Mouse (Mus musculus) MEL (cell line): ENCODE results near the gene Dnah6. TPM values are rescaled to one million over a fixed set of nuclear protein-coding genes. Genes with fewer than 3 reads are reported as not detected.

Source experiments
- DNase-seq: peaks from one replicate; pipeline ENCODE4 v3.0.0; 2011; ENCODE audit warnings: low read depth, low spot score
- H3K27ac ChIP-seq: 2 replicates; pipeline ENCODE4 v1.5.1; 2012; ENCODE audit warnings: low read depth, mild to moderate bottlenecking, control low read depth, low read length, moderate library complexity; ENCODE audit not compliant: control insufficient read depth
- H3K27me3 ChIP-seq, 2 experiments: fragments of 150-350 bp in 1 of 2; sonication (generic) in 1 of 2; 2 replicates each; pipeline ENCODE4 v1.6.1; 2012; ENCODE audit warnings: low read length in 2 of 2, mild to moderate bottlenecking in 2 of 2, improper control_type of control experiment in 1 of 2, moderate library complexity in 1 of 2; ENCODE audit not compliant: insufficient read depth in 2 of 2, control insufficient read depth in 1 of 2
- H3K36me3 ChIP-seq, 2 experiments: 2 replicates each; pipeline ENCODE4 v1.6.1; 2012 to 2014; ENCODE audit warnings: low read length in 2 of 2, improper control_type of control experiment in 1 of 2, inconsistent platforms in 1 of 2, mild to moderate bottlenecking in 1 of 2; ENCODE audit not compliant: insufficient read depth in 2 of 2, control insufficient read depth in 1 of 2
- H3K4me1 ChIP-seq, 2 experiments: fragments of 150-350 bp in 1 of 2; sonication (generic) in 1 of 2; 2 replicates each; pipeline ENCODE4 v1.6.1; 2012; ENCODE audit warnings: low read length in 2 of 2, improper control_type of control experiment in 1 of 2, mild to moderate bottlenecking in 1 of 2; ENCODE audit not compliant: insufficient read depth in 2 of 2, control insufficient read depth in 1 of 2
- H3K4me3 ChIP-seq, 2 experiments: fragments of 150-350 bp in 1 of 2; sonication (generic) in 1 of 2; 2 replicates each; pipeline ENCODE4 v1.5.1; 2012; ENCODE audit warnings: low read depth in 2 of 2, low read length in 2 of 2, mild to moderate bottlenecking in 2 of 2, moderate library complexity in 2 of 2, control low read depth in 1 of 2, improper control_type of control experiment in 1 of 2; ENCODE audit not compliant: control insufficient read depth in 1 of 2, insufficient read depth in 1 of 2
- H3K79me2 ChIP-seq: 2 replicates; pipeline ENCODE4 v1.6.1; 2012; ENCODE audit warnings: mild to moderate bottlenecking, low read length, moderate library complexity; ENCODE audit not compliant: control insufficient read depth, poor library complexity, insufficient read depth
- H3K9ac ChIP-seq: 2 replicates; pipeline ENCODE4 v1.6.1; 2012; ENCODE audit warnings: low read depth, mild to moderate bottlenecking, control low read depth, low read length, moderate library complexity; ENCODE audit not compliant: control insufficient read depth, poor library complexity, severe bottlenecking
- H3K9me3 ChIP-seq: fragments of 150-350 bp; sonication (generic); replicated peaks from 2 replicates; pipeline ENCODE4 v1.6.1; 2012; ENCODE audit warnings: mild to moderate bottlenecking, low read length, improper control_type of control experiment, moderate library complexity; ENCODE audit not compliant: insufficient read depth
- BHLHE40 ChIP-seq: IDR thresholded peaks from 2 replicates; pipeline ENCODE4 v1.6.1; 2012; ENCODE audit warnings: low read depth, mild to moderate bottlenecking, inconsistent platforms, low read length, improper control_type of control experiment, borderline replicate concordance
- CHD2 ChIP-seq: IDR thresholded peaks from 2 replicates; pipeline ENCODE4 v1.6.1; 2011; ENCODE audit warnings: low read length, improper control_type of control experiment
- ELF1 ChIP-seq: IDR thresholded peaks from 2 replicates; pipeline ENCODE4 v1.6.1; 2014; ENCODE audit warnings: low read depth, mild to moderate bottlenecking, inconsistent platforms, low read length, improper control_type of control experiment, moderate library complexity
- EP300 ChIP-seq, 2 experiments: IDR thresholded peaks; 2 replicates each; pipeline ENCODE4 v1.6.1; 2011; ENCODE audit warnings: improper control_type of control experiment in 2 of 2, low read length in 2 of 2, low read depth in 1 of 2, mild to moderate bottlenecking in 1 of 2
- ETS1 ChIP-seq: IDR thresholded peaks from 2 replicates; pipeline ENCODE4 v1.6.1; 2012; ENCODE audit warnings: low read depth, mild to moderate bottlenecking, inconsistent platforms, low read length, improper control_type of control experiment, moderate library complexity
- GABPA ChIP-seq: IDR thresholded peaks from 2 replicates; pipeline ENCODE4 v1.6.1; 2012; ENCODE audit warnings: low read depth, mild to moderate bottlenecking, inconsistent platforms, low read length, improper control_type of control experiment, moderate library complexity
- GATA1 ChIP-seq: IDR thresholded peaks from 2 replicates; pipeline ENCODE4 v1.6.1; 2011; ENCODE audit warnings: low read depth, low read length, improper control_type of control experiment
- MAFK ChIP-seq: IDR thresholded peaks from 2 replicates; pipeline ENCODE4 v1.6.1; 2011; ENCODE audit warnings: low read depth, mild to moderate bottlenecking, low read length, improper control_type of control experiment, borderline replicate concordance
- MAX ChIP-seq: IDR thresholded peaks from 2 replicates; pipeline ENCODE4 v1.6.1; 2011; ENCODE audit warnings: low read length, improper control_type of control experiment
- MAZ ChIP-seq: IDR thresholded peaks from 2 replicates; pipeline ENCODE4 v1.6.1; 2012; ENCODE audit warnings: low read depth, mild to moderate bottlenecking, inconsistent platforms, low read length, improper control_type of control experiment
- MEF2A ChIP-seq: IDR thresholded peaks from 2 replicates; pipeline ENCODE4 v1.6.1; 2014; ENCODE audit warnings: low read depth, mild to moderate bottlenecking, inconsistent platforms, low read length, improper control_type of control experiment; ENCODE audit not compliant: poor library complexity, insufficient replicate concordance, severe bottlenecking; ENCODE audit errors: extremely low read depth
- MYC ChIP-seq: IDR thresholded peaks from 2 replicates; pipeline ENCODE4 v1.6.1; 2011; ENCODE audit warnings: low read depth, mild to moderate bottlenecking, low read length, improper control_type of control experiment, moderate library complexity
- NELFE ChIP-seq: IDR thresholded peaks from 2 replicates; pipeline ENCODE4 v1.6.1; 2011; ENCODE audit warnings: low read depth, low read length, improper control_type of control experiment
- POLR2A ChIP-seq, 2 experiments: IDR thresholded peaks; 2 replicates each; pipeline ENCODE4 v1.6.1; 2011 to 2012; ENCODE audit warnings: low read length in 2 of 2, mild to moderate bottlenecking in 2 of 2, control low read depth in 1 of 2, improper control_type of control experiment in 1 of 2, low read depth in 1 of 2, moderate library complexity in 1 of 2; ENCODE audit not compliant: control insufficient read depth in 1 of 2, insufficient read depth in 1 of 2, poor library complexity in 1 of 2
- POLR2AphosphoS2 ChIP-seq: IDR thresholded peaks from 2 replicates; pipeline ENCODE4 v1.6.1; 2011; ENCODE audit warnings: low read length, improper control_type of control experiment
- POLR2AphosphoS5 ChIP-seq: IDR thresholded peaks from 2 replicates; pipeline ENCODE4 v1.6.1; 2012; ENCODE audit warnings: low read depth, borderline replicate concordance, mild to moderate bottlenecking, inconsistent platforms, low read length, moderate library complexity, mixed read lengths
- RAD21 ChIP-seq: IDR thresholded peaks from 2 replicates; pipeline ENCODE4 v1.6.1; 2011; ENCODE audit warnings: mild to moderate bottlenecking, low read depth, low read length, improper control_type of control experiment
- RCOR1 ChIP-seq: IDR thresholded peaks from 2 replicates; pipeline ENCODE4 v1.6.1; 2012; ENCODE audit warnings: low read depth, mild to moderate bottlenecking, inconsistent platforms, low read length, improper control_type of control experiment
- SMC3 ChIP-seq: IDR thresholded peaks from 2 replicates; pipeline ENCODE4 v1.6.1; 2011; ENCODE audit warnings: low read depth, low read length, improper control_type of control experiment
- TAL1 ChIP-seq: IDR thresholded peaks from 2 replicates; pipeline ENCODE4 v1.6.1; 2012; ENCODE audit warnings: mild to moderate bottlenecking, inconsistent platforms, low read length, moderate library complexity, mixed read lengths
- TBP ChIP-seq: IDR thresholded peaks from 2 replicates; pipeline ENCODE4 v1.8.0; 2011; ENCODE audit warnings: low read depth, low read length, improper control_type of control experiment
- TCF12 ChIP-seq: IDR thresholded peaks from 2 replicates; pipeline ENCODE4 v1.6.1; 2014; ENCODE audit warnings: low read depth, mild to moderate bottlenecking, inconsistent platforms, low read length, improper control_type of control experiment, moderate library complexity
- USF2 ChIP-seq, 2 experiments: IDR thresholded peaks; 2 replicates each; pipeline ENCODE4 v1.6.1; 2011 to 2012; ENCODE audit warnings: improper control_type of control experiment in 2 of 2, low read length in 2 of 2, borderline replicate concordance in 1 of 2, inconsistent platforms in 1 of 2, low read depth in 1 of 2, mild to moderate bottlenecking in 1 of 2; ENCODE audit not compliant: insufficient read depth in 1 of 2
- ZC3H11A ChIP-seq: IDR thresholded peaks from 2 replicates; pipeline ENCODE4 v1.6.1; 2012; ENCODE audit warnings: low read depth, mild to moderate bottlenecking, inconsistent platforms, low read length, improper control_type of control experiment
- ZMIZ1 ChIP-seq: IDR thresholded peaks from 2 replicates; pipeline ENCODE4 v1.6.1; 2012; ENCODE audit warnings: low read depth, mild to moderate bottlenecking, inconsistent platforms, low read length, improper control_type of control experiment, moderate library complexity
- ZNF384 ChIP-seq: IDR thresholded peaks from 2 replicates; pipeline ENCODE4 v1.6.1; 2012; ENCODE audit warnings: low read depth, mild to moderate bottlenecking, inconsistent platforms, low read length, improper control_type of control experiment
- polyA plus RNA-seq, 2 experiments: library from polyadenylated mRNA; stranded (reverse) in 1 of 2; unstranded in 1 of 2; fragments of >175 nt in 1 of 2; fragments of >200 nt in 1 of 2; gene quantifications; 2 replicates each; pipeline versions ENCODE4 v1.2.1 to v1.2.4; 2012; ENCODE audit warnings: low replicate concordance in 2 of 2, low read depth in 1 of 2; ENCODE audit not compliant: insufficient read length in 2 of 2, insufficient read depth in 1 of 2, missing spikeins in 1 of 2
- total RNA-seq: library from RNA; depleted of rRNA; stranded (reverse); fragments of 300-350 nt; gene quantifications from 2 replicates; pipeline ENCODE4 v1.2.3, GENCODE M21; 2012

The Dnah6 gene
- total and polyA plus RNA-seq, 3 experiments = not detected

- Histone ChIP-seq H3K36me3 (no peaks in the 10 kb centered on the region), H3K79me2 (no peaks in the 10 kb centered on the region), H3K27me3 (no peaks in the 10 kb centered on the region), H3K9ac (no peak overlapping the region), H3K4me1 (no peaks in the 10 kb centered on the region), H3K9me3 (no peaks in the 10 kb centered on the region), H3K4me3 (no peak overlapping the region), H3K27ac (no peak overlapping the region)
- DNase-seq = no peak
- no peak for TF ChIP-seq ZNF384
- no peak for TF ChIP-seq NELFE
- TF ChIP-seq RAD21 = no peak
- no peak for TF ChIP-seq MAX
- TF ChIP-seq POLR2AphosphoS5 = no peak
- no peak for TF ChIP-seq RCOR1
- no peak for TF ChIP-seq USF2 (IDR thresholded peaks at IDR 0.05; ENCODE audit: borderline replicate concordance in 1 of 2, insufficient read depth in 1 of 2, low read depth in 1 of 2, low read length in 2 of 2)
- TF ChIP-seq POLR2AphosphoS2 = no peak
- no peak for TF ChIP-seq GATA1
These were observed 175.5 kb downstream of the Dnah6 start for GRCm38 (mm10) chr6:73045944-73046343.

GRCm38 (mm10) chr6:73042278-73042677 is 179.2 kb downstream of the Dnah6 start:
- H3K9me3 ChIP-seq = no peaks in the 10 kb centered on the region
- H3K4me1 ChIP-seq = no peaks in the 10 kb centered on the region
- H3K36me3 ChIP-seq = no peaks in the 10 kb centered on the region
- TF ChIP-seq USF2 (IDR thresholded peaks at IDR 0.05; ENCODE audit: borderline replicate concordance in 1 of 2, insufficient read depth in 1 of 2, low read depth in 1 of 2, low read length in 2 of 2) (no peak), BHLHE40 (no peak)
- no peaks in the 10 kb centered on the region for H3K27me3 ChIP-seq
- no peak overlapping the region for H3K4me3 ChIP-seq
- no peak for DNase-seq
- no peak overlapping the region for H3K9ac ChIP-seq
- H3K79me2 ChIP-seq = no peaks in the 10 kb centered on the region
- H3K27ac ChIP-seq = no peak overlapping the region

GRCm38 (mm10) chr6:73038291-73038690 is 183.2 kb downstream of the Dnah6 start:
- Histone ChIP-seq H3K9me3 (no peaks in the 10 kb centered on the region), H3K27ac (no peak overlapping the region), H3K79me2 (no peaks in the 10 kb centered on the region), H3K4me1 (no peaks in the 10 kb centered on the region), H3K9ac (no peak overlapping the region), H3K36me3 (no peaks in the 10 kb centered on the region), H3K27me3 (no peaks in the 10 kb centered on the region), H3K4me3 (no peak overlapping the region)
- TF ChIP-seq MEF2A = no peak
- no peak for TF ChIP-seq MAFK
- no peak for TF ChIP-seq SMC3
- TF ChIP-seq GATA1 = no peak
- no peak for TF ChIP-seq POLR2A (IDR thresholded peaks at IDR 0.05; ENCODE audit: control insufficient read depth in 1 of 2, insufficient read depth in 1 of 2, low read depth in 1 of 2, low read length in 2 of 2, poor library complexity in 1 of 2)
- TF ChIP-seq TCF12 = no peak
- no peak for TF ChIP-seq ZMIZ1
- TF ChIP-seq EP300 (IDR thresholded peaks at IDR 0.05; ENCODE audit: low read depth in 1 of 2, low read length in 2 of 2) = no peak
- TF ChIP-seq GABPA = no peak
- no peak for TF ChIP-seq ELF1
- no peak for TF ChIP-seq TBP
- no peak for TF ChIP-seq ZC3H11A
- TF ChIP-seq NELFE = no peak
- no peak for TF ChIP-seq RAD21
- TF ChIP-seq ZNF384 = no peak
- no peak for TF ChIP-seq MAZ
- TF ChIP-seq ETS1 = no peak
- TF ChIP-seq CHD2 = no peak
- no peak for TF ChIP-seq MYC
- TF ChIP-seq TAL1 = no peak
- no peak for DNase-seq
